Mouse (Mus musculus): ENCODE data around the gene Tm7sf3. TPM values are rescaled to one million over a fixed set of nuclear protein-coding genes. Genes with fewer than 3 reads are reported as not detected.

The Tm7sf3 gene
- polyA plus RNA-seq, 1 experiment, result 16.7 TPM

Other genes starting within 250 kb of the Tm7sf3 start
- 1.6 and 2.6 TPM in 2 replicates for gene Itpr2, start 140.6 kb downstream of the Tm7sf3 start, polyA plus RNA-seq (2012; rRNA removed)
- 33.0 and 33.9 TPM in 2 replicates for gene Fgfr1op2, start 65.6 kb downstream of the Tm7sf3 start, polyA plus RNA-seq (2012; rRNA removed)
- 53.3 and 55.3 TPM in 2 replicates for gene Ints13, start 65.0 kb downstream of the Tm7sf3 start, polyA plus RNA-seq (2012; rRNA removed)
- gene Med21, start 277 bp downstream of the Tm7sf3 start, polyA plus RNA-seq (2012; rRNA removed), result 67.4 and 83.5 TPM in 2 replicates
- 6.4 and 7.8 TPM in 2 replicates for gene Stk38l, start 82.2 kb upstream of the Tm7sf3 start, polyA plus RNA-seq (2012; rRNA removed)
- gene Arntl2, start 153.2 kb upstream of the Tm7sf3 start, polyA plus RNA-seq (2012; rRNA removed), result 4.6 and 5.8 TPM in 2 replicates
- gene Smco2, start 207.3 kb upstream of the Tm7sf3 start, polyA plus RNA-seq (2012; rRNA removed), result not detected in 2 replicates
- 10.1 and 15.1 TPM in 2 replicates for gene Ppfibp1, start 245.7 kb upstream of the Tm7sf3 start, polyA plus RNA-seq (2012; rRNA removed)